Mouse (Mus musculus) mouse embryonic stem cell (cell line): ENCODE measurements around the gene Rgs21.

Experiments used
- in situ Hi-C, 2 experiments: fragments of 300-500 bp; cut with MboI; formaldehyde crosslinking; loops; 1 replicate in 1 of 2; 3 replicates in 1 of 2; pipeline ENCODE4 v1.14.3; 2019 to 2020; ENCODE audit warnings: low sequenced_read_pairs in 2 of 2, low pct_unique_long_range_greater_than_20kb in 1 of 2, mixed read lengths in 1 of 2; ENCODE audit not compliant: unreplicated experiment in 1 of 2

Gene Rgs21

DNA sequence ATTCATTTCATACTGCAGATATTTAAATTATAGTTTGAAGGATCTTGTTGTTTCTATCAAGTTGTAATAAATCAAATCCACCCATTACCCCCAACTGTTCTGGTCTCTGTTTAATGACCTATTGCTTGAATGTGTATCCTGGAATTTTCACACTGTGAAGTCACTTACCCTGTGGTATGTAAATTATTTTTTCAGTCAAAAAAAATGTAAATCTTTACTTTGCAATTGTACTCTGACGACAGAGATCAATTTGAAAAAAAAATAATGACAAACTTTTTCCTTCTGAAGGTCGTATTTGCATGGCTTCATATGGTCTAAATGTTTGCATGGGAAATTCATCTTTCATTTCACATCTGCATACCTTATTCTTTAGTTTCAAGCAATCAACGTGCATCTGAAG lies at the start of gene Rgs21:
Gene Rgs21 (minus strand): TSS at position 101 of the 400 bp plus-strand sequence.
- in situ Hi-C loops = no loop called here

GRCm38 (mm10) chr1:144604071-144604470 lies 36.6 kb upstream of the Rgs21 start:
- in situ Hi-C loops = no loop called here

GRCm38 (mm10) chr1:144602987-144603386 lies 35.5 kb upstream of the Rgs21 start:
- in situ Hi-C loops = no loop called here

GRCm38 (mm10) chr1:144579321-144579720 lies 11.9 kb upstream of the Rgs21 start:
- in situ Hi-C loops = no loop called here

DNA sequence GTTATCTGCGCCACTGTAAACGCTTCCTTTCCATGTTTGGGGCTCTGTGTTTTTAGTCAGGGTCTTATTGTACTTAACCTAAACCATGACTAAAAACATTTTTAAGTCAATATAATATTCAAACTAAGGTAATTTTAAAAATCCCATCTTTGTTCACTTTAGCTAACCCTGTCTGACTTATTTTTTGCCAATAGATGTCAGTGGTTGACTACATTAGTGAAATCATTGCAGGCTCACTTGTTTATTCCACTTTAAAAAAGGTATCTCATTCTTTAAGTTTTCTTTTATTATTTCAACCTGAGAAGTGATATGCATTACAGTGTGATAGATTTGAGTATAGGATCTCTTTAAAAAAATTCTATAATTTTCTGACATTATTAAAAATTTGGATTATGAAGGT lies 5.5 kb upstream of the Rgs21 start:
- in situ Hi-C loops = no loop called here

DNA sequence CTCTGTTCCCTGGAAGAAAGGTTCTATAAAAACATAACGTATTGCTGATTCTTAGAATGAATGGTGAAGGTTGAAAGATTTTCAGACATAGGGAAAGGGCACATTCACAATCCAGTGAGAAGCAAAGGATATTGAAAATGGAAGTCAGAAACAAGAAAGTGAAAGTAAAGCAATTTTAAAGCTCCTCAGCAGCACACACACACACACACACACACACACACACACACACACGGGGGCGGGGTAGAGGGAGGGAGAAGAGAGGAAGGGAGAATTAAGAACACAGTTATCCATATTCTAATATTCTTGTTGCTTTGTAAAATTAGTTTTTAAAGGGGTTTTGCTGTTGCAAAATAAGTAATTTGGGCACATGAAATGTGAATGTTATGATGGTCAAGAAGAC lies 2.4 kb upstream of the Rgs21 start:
- in situ Hi-C loops = no loop called here

GRCm38 (mm10) chr1:144545142-144545541 lies 22.3 kb downstream of the Rgs21 start:
- in situ Hi-C loops = no loop called here

- in situ Hi-C loops = no loop called here
Measured at GRCm38 (mm10) chr1:144544497-144544961, 22.9 kb downstream of the Rgs21 start.

DNA sequence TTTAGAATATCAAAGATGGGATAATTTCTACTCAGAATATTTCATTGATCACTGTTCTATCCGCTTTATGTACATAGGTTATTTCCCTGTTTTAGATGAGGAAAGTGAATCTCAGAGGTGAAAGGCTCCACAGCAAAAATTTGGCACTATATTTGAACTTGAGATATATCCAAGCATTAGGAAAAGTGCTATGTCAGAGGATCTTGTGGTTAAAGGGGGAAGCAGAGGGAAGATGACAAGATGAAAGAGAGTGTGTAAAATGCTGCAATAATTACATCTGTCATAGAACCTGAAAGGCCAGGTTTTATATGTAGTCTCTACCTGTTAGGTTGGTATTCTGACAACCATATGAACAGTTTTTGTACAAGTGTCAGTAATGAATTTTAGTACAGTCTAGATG lies 35.7 kb downstream of the Rgs21 start:
- in situ Hi-C loops = no loop called here

GRCm38 (mm10) chr1:144517878-144518426 lies 49.5 kb downstream of the Rgs21 start:
- in situ Hi-C loops = no loop called here

DNA sequence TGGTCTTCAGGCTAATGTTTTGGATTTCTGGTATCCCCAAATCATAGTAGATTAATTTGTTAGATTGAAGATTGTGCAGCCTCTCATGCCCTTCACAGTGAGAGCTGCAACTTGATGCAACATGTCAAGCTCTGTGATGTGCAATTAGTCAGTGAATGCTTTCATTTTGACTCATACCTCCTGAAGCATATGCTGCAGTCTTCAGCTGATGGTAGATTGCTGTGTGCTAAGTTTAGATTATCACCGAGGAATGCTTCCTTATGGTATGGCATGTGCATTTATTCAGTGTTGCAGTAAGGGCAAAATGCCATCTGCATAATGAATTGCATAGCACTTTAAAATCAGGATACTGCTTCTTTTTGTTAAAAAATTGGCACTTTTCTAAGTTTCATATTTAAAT lies 65.2 kb downstream of the Rgs21 start:
- in situ Hi-C loops = no loop called here

DNA sequence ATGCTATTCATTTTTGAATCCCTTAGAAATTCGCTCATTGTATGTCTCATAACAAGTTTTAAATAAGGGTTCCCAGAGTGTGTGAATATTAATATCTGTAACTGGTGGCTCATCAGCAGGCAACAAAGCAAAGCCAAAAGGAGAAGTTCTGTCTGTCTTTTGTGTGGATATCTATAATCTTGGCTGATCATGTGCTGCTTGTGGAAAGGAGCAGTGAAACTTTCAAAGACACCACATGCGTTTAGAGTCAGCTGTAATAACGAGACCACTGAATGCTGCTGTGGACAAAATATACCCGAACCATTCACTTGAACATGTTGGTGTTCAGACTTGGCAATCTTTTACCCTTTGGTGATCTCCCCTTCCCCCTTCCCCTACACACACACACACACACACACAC lies 67.0 kb downstream of the Rgs21 start:
- in situ Hi-C loops = no loop called here

GRCm38 (mm10) chr1:144499719-144500118 lies 67.7 kb downstream of the Rgs21 start:
- in situ Hi-C loops = no loop called here

- in situ Hi-C loops = no loop called here
Measured at GRCm38 (mm10) chr1:144498725-144499124, 68.7 kb downstream of the Rgs21 start.

GRCm38 (mm10) chr1:144498051-144498450 lies 69.4 kb downstream of the Rgs21 start:
- in situ Hi-C loops = no loop called here

- in situ Hi-C loops = no loop called here
Measured at GRCm38 (mm10) chr1:144493336-144493735, 74.1 kb downstream of the Rgs21 start.

GRCm38 (mm10) chr1:144488223-144488835 lies 79.1 kb downstream of the Rgs21 start:
- in situ Hi-C loops = no loop called here
